Mouse (Mus musculus) heart, embryonic 11.5 days (tissue): ENCODE results near the gene Sys1. TPM values are rescaled to one million over a fixed set of nuclear protein-coding genes. Genes with fewer than 3 reads are reported as not detected.

Experiments used
- ATAC-seq: fragments of 200-750 bp; cut with Nextera tagmentation; replicated peaks from 2 replicates; pipeline ENCODE4 v1.8.0; 2017; ENCODE audit warnings: moderate library complexity; ENCODE audit not compliant: insufficient number of reproducible peaks, low FRiP score, low TSS enrichment
- H3K27ac ChIP-seq: fragments of 300-500 bp; sonication (generic); 2 replicates; pipeline ENCODE4 v1.5.1; 2014; ENCODE audit warnings: mild to moderate bottlenecking, low read depth, low read length
- H3K27me3 ChIP-seq: fragments of 300-500 bp; sonication (generic); 2 replicates; pipeline ENCODE4 v1.6.1; 2014; ENCODE audit warnings: mild to moderate bottlenecking, low read length, mixed read lengths; ENCODE audit not compliant: control insufficient read depth, insufficient read depth
- H3K36me3 ChIP-seq: fragments of 300-500 bp; sonication (generic); 2 replicates; pipeline ENCODE4 v1.6.1; 2014; ENCODE audit warnings: mild to moderate bottlenecking, low read length, moderate library complexity, mixed read lengths; ENCODE audit not compliant: control insufficient read depth, insufficient read depth
- H3K4me1 ChIP-seq: fragments of 300-500 bp; sonication (generic); 2 replicates; pipeline ENCODE4 v1.6.1; 2014; ENCODE audit warnings: low read length; ENCODE audit not compliant: control insufficient read depth, insufficient read depth
- H3K4me2 ChIP-seq: fragments of 300-500 bp; sonication (generic); 2 replicates; pipeline ENCODE4 v1.6.1; 2014; ENCODE audit warnings: mild to moderate bottlenecking, moderate library complexity
- H3K4me3 ChIP-seq: fragments of 300-500 bp; sonication (generic); 2 replicates; pipeline ENCODE4 v1.5.1; 2014; ENCODE audit warnings: low read depth, low read length
- H3K9ac ChIP-seq: fragments of 300-500 bp; sonication (generic); 2 replicates; pipeline ENCODE4 v1.6.1; 2014; ENCODE audit warnings: mild to moderate bottlenecking, low read depth, low read length, moderate library complexity
- H3K9me3 ChIP-seq: fragments of 300-500 bp; sonication (generic); replicated peaks from 2 replicates; pipeline ENCODE4 v1.6.1; 2016; ENCODE audit warnings: low read length; ENCODE audit not compliant: control insufficient read depth
- WGBS: fragments of 180-500 bp; shearing (Covaris S2); extraction: QIAGEN DNeasy Blood & Tissue Kit; methylation state at CpG from one replicate; pipeline ENCODE4 v1.1.7; 2014; ENCODE audit not compliant: insufficient replicate concordance; 5-methylcytosine and 5-hydroxymethylcytosine counted together
- polyA plus RNA-seq: library from polyadenylated mRNA; unstranded; fragments of >200 nt; fragmentation: Nextera tagmentation; extraction: Ambion mirVana; gene quantifications from 2 replicates; pipeline ENCODE4 v1.2.1, GENCODE M21; 2014

Sys1 gene
- polyA plus RNA-seq, 1 experiment from 2014 or later = 37.0 TPM

GRCm38 (mm10) chr2:164422675-164423393, 33.9 kb upstream of the Sys1 start:
- ATAC-seq = no peak
- Histone ChIP-seq H3K4me2 (no peak overlapping the region), H3K9ac (no peak overlapping the region), H3K4me3 (no peak overlapping the region), H3K36me3 (0 out of 2 replicates have a peak, but pooled peaks cover 5% of the 10 kb centered on the region), H3K27me3 (0 out of 2 replicates have a peak, but pooled peaks cover 3% of the 10 kb centered on the region), H3K9me3 (no peaks in the 10 kb centered on the region), H3K4me1 (no peaks in the 10 kb centered on the region), H3K27ac (no peak overlapping the region)
- 78% methylated on average over 15 of the region's 15 CpGs for WGBS

GRCm38 (mm10) chr2:164423464-164423863, 33.3 kb upstream of the Sys1 start:
- Histone ChIP-seq H3K9ac (no peak overlapping the region), H3K27ac (no peak overlapping the region), H3K4me1 (no peaks in the 10 kb centered on the region), H3K4me2 (no peak overlapping the region), H3K36me3 (peaks cover 6% of the 10 kb centered on the region), H3K4me3 (no peak overlapping the region), H3K9me3 (no peaks in the 10 kb centered on the region), H3K27me3 (0 out of 2 replicates have a peak, but pooled peaks cover 3% of the 10 kb centered on the region)
- WGBS = 83% methylated on average over 11 of the region's 11 CpGs
- ATAC-seq = no peak

DNA sequence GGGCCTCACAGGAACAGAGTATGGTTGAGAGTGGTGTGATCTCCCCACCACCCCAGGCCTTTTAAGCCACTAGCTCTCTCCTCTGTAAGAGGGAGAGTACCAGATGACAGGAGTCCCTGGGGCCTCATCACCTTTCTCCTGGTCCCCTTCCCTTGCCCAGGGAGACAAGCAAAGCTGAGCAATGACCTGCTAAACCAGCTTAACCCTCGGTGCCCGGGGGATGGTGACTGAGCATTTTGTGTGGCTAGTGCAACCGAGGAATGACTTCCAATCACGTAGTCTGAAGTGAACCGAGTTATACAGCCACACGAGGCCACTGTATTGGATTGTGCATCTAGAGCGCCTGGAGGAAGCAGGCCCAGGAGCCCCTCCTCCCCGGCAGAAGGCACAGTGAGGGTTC, 32.4 kb upstream of the Sys1 start:
- Histone ChIP-seq H3K9me3 (no peaks in the 10 kb centered on the region), H3K9ac (no peak overlapping the region), H3K4me3 (no peak overlapping the region), H3K27ac (no peak overlapping the region), H3K4me1 (0 out of 2 replicates have a peak, but pooled peaks cover 2% of the 10 kb centered on the region), H3K4me2 (no peak overlapping the region), H3K27me3 (no peaks in the 10 kb centered on the region), H3K36me3 (peaks cover 8% of the 10 kb centered on the region)
- ATAC-seq = no peak
- 82% methylated on average over 8 of the region's 8 CpGs for WGBS

GRCm38 (mm10) chr2:164425401-164425800, 31.4 kb upstream of the Sys1 start:
- H3K4me2 ChIP-seq = no peak overlapping the region

DNA sequence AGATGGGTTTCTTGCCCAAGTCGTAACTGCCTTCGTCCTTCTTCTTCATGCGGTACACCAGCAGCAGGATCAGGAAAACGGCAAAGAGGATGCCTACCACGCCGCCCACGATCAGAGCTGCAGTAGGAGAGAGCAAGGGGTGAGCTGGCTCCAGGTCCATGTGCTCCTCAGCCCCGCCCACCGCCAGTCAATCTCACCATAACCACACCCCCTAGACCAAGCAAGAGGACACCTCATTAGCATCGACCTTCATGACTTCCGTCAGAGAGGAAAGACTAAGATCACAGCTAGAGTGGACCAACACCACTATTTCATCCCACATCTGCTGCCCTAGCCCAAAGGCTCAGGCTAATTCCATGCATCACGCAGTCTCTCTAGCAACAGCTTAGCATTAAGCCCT, 30.6 kb upstream of the Sys1 start:
- Histone ChIP-seq H3K9me3 (no peaks in the 10 kb centered on the region), H3K4me3 (no peak overlapping the region), H3K4me1 (peaks cover 13% of the 10 kb centered on the region), H3K36me3 (peaks cover 13% of the 10 kb centered on the region), H3K4me2 (no peak overlapping the region), H3K27ac (no peak overlapping the region), H3K27me3 (no peaks in the 10 kb centered on the region), H3K9ac (no peak overlapping the region)
- WGBS = 17% methylated on average over 12 of the region's 12 CpGs
- no peak for ATAC-seq

More at GRCm38 (mm10) chr2:164425401-164425800, 31.4 kb upstream of the Sys1 start:
- no peak for ATAC-seq
- peaks cover 5% of the 10 kb centered on the region for H3K4me1 ChIP-seq
- no peak overlapping the region for H3K4me3 ChIP-seq
- H3K9me3 ChIP-seq = no peaks in the 10 kb centered on the region
- no peak overlapping the region for H3K27ac ChIP-seq
- H3K27me3 ChIP-seq = no peaks in the 10 kb centered on the region
- H3K36me3 ChIP-seq = peaks cover 13% of the 10 kb centered on the region
- no peak overlapping the region for H3K9ac ChIP-seq
- WGBS = 79% methylated on average over 5 of the region's 5 CpGs

GRCm38 (mm10) chr2:164426952-164427351, 29.8 kb upstream of the Sys1 start:
- Histone ChIP-seq H3K4me3 (no peak overlapping the region), H3K36me3 (peaks cover 13% of the 10 kb centered on the region)
- 82% methylated on average over 5 of the region's 5 CpGs for WGBS

GRCm38 (mm10) chr2:164428451-164428850, 28.3 kb upstream of the Sys1 start:
- Histone ChIP-seq H3K9me3 (no peaks in the 10 kb centered on the region), H3K4me2 (no peak overlapping the region), H3K4me3 (no peak overlapping the region), H3K4me1 (peaks cover 27% of the 10 kb centered on the region), H3K27ac (no peak overlapping the region), H3K27me3 (no peaks in the 10 kb centered on the region), H3K9ac (no peak overlapping the region), H3K36me3 (peaks cover 13% of the 10 kb centered on the region)
- ATAC-seq = no peak
- 25% methylated on average over 5 of the region's 5 CpGs for WGBS

More at GRCm38 (mm10) chr2:164426952-164427351, 29.8 kb upstream of the Sys1 start:
- Histone ChIP-seq H3K4me1 (peaks cover 15% of the 10 kb centered on the region), H3K4me2 (no peak overlapping the region), H3K9ac (no peak overlapping the region), H3K9me3 (no peaks in the 10 kb centered on the region), H3K27me3 (no peaks in the 10 kb centered on the region), H3K27ac (no peak overlapping the region)
- no peak for ATAC-seq

- no peak overlapping the region for H3K27ac ChIP-seq
These were observed 26.7 kb upstream of the Sys1 start for GRCm38 (mm10) chr2:164429881-164430615.

More at GRCm38 (mm10) chr2:164429881-164430615, 26.7 kb upstream of the Sys1 start:
- Histone ChIP-seq H3K4me3 (no peak overlapping the region), H3K27me3 (no peaks in the 10 kb centered on the region), H3K4me2 (no peak overlapping the region; the same call in 1 of the 2 replicates), H3K4me1 (peaks cover 30% of the 10 kb centered on the region), H3K36me3 (peaks cover 10% of the 10 kb centered on the region), H3K9me3 (no peaks in the 10 kb centered on the region), H3K9ac (no peak overlapping the region)
- WGBS = 40% methylated on average over 15 of the region's 15 CpGs
- no peak for ATAC-seq
